Mouse (Mus musculus) lung, postnatal 36 days (tissue): ENCODE results near the gene 1700042G07Rik.

Source experiments
- DNase-seq: peaks from one replicate; pipeline ENCODE4 v3.0.0; 2022; ENCODE audit warnings: mixed read lengths

1700042G07Rik gene

DNA sequence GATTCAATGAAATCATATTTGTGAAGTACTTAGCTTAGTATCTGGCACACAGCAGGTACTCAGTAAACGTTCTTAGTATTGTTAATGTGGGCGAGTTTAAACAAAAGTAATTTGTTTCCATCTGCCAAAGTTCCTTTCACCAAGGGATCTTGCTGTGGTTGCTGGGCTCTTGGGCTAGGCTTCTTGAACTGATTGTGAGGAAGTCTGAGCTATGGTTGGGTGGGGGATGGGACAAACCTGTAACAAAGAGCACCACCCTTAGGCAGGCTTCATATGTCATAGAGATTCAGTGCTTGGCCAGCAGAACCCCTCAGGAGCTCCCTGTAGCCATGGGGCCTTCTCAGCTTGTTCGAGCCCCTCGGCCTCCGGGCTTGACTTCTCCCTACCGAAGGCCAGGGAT is at the start of gene 1700042G07Rik, which contains the start of gene Gm49337:
TSS of gene 1700042G07Rik (plus strand) at position 301 of the 400 bp plus-strand sequence.
TSS of gene Gm49337 (plus strand) at position 313 of the 400 bp plus-strand sequence.
- no peak for DNase-seq

DNA sequence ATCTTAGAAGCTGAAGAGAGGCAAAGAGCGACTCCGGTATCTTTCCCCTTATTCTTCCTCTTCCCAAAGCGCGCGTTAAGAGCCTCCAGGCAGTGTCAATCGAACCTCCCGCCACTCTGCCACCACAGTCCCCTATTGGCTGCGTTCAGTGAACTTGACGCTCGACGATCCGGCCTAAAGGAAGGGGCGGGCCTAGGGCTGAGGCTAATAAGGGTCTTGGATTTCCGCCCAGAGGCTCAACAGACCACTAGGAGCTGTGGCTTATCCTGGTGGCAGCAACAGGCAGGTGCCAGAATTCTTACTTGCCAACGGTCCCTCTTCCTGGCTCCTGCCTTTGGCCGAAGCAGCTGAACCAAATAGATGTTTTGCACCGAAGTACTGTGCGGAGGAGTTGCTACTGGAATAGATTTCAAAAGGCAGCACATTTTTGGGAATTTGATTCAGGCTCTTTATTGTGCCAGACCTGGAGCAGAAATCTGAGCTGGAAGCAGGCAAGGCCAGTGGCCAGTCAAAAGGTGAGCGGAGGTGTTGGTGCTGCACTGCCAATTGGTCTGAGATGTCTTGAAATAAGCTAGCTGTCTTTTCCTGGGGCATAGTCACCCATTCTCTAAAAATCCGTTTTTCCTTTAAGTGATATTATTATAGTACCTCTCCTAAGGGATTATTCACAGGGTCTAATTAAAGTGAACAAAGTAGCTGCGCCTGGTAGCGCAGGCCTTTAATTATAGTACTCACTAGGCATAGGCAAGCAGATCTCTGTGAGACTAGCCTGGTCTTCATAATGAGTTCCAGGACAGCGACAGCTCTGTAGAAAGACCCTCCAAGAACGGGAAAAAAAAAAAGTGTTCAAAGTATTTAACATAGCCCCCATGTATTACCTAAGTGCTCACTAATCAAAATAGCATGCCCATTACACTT is 49.3 kb upstream of the 1700042G07Rik start, which contains the start of the genes Rad54l and Pomgnt1:
TSS of gene Rad54l (minus strand) at position 89 of the 918 bp plus-strand sequence.
TSS of gene Pomgnt1 (plus strand) at position 239 of the 918 bp plus-strand sequence.
- DNase-seq: peak; percentile 93

DNA sequence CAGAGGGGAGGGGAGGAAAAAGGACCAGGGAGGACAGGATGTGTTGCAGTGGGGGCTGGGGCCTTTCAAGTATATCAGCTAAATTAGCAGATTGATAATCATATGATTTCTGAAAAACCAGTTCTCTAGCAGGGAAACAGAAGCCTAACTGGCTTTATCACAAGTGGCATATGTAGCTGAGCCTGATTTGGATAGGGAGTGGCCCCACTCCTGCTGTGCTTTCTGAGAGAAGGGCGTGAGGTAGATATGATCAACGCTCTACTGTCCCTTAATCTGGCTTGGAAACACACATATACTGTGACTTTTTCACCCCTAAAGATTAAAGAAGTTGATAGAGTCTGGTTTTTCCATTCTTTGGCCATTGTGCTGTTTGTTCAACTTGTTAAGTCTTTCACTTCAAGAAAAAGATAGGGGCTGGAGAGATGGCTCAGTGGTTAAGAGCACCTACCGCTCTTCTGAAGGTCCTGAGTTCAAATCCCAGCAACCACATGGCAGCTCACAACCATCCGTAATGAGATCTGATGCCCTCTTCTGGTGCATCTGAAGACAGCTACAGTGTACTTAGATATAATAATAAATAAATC is 47.3 kb upstream of the 1700042G07Rik start:
- DNase-seq: no peak

DNA sequence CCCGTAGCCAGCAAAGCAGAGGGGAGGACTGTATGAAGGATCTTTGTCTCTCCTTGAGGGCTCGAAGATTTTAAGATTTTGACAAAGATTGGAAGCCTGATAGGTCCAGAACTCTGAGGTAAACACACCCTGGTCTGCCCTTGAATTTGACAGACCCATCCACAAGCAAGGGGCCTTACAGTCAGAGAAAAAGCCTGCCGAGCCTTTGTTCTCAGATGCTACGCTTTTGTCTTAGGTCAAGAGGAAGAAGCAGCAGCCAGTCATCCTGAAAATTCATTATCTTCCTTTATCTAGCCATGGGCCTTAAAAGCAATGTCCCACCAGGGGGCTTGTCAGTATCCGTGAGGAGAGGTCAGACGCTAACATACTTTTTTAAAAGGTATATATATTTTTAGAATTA is 45.2 kb upstream of the 1700042G07Rik start:
- no peak for DNase-seq

DNA sequence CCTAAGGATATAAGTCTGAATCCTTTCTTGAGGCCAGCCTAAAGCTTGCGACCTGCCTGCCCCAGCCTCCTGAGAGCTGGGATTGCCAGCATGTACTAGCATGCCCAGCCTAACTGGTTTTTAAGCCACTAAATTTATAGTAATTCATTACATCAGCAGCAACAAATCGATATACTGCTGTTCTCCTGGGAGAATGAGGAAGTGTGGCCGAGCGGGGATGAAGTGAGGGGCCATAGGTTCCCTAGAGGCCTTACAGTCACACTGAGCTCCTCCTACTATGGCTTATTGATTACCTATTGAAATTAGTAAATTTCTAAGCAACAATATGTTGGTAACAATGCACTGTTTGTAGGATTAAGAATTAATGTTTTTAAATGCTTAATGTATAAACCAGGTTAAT is 40.0 kb upstream of the 1700042G07Rik start:
- no peak for DNase-seq

DNA sequence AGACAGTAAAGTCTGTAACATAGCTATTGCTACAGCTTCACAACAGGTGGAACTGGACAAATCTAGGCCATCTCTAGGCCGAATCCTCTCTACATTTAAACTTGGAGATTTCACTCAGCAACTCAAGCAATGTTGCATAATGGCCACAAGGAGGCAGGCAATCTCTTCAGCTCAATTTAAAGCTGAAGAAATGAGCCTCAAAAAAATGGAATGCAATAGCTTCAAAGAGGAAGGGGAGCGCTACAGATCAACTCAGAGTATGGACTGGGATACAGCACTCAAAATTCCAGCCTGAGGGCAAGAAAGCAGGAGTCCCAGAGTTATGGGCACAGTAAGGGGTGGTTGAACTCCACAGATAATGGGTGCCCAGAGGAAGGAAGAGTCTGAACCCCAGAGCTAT is 38.2 kb upstream of the 1700042G07Rik start:
- peak; percentile 34 for DNase-seq

DNA sequence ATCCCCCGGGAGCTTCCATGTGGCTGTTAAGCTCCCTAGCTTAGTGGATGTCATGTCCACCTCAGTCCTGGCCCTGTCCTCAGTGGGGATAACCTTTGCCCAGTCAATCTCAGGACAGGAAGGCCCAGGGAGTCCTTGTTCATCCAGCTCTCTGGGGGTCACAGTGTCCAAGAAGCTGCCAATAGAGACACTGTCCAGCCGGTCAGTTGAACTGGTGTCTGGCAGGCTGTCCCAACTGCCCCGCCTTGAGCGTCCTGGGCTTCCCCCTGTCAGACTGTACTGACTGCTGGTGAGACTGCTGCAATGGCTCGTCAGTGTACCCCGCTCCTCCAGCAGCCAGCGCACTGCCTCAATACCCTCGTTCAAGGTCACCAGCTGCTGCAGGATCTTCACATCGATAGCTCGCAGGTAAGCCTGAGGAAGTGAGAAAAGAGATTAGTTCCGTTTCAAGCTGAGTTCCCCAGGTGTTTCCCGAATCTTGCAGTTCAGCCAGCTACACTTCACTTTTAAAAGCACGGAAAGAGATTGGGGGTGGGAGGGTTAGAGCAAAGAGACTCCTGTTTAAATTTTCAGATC is 35.7 kb upstream of the 1700042G07Rik start:
- DNase-seq: no peak

DNA sequence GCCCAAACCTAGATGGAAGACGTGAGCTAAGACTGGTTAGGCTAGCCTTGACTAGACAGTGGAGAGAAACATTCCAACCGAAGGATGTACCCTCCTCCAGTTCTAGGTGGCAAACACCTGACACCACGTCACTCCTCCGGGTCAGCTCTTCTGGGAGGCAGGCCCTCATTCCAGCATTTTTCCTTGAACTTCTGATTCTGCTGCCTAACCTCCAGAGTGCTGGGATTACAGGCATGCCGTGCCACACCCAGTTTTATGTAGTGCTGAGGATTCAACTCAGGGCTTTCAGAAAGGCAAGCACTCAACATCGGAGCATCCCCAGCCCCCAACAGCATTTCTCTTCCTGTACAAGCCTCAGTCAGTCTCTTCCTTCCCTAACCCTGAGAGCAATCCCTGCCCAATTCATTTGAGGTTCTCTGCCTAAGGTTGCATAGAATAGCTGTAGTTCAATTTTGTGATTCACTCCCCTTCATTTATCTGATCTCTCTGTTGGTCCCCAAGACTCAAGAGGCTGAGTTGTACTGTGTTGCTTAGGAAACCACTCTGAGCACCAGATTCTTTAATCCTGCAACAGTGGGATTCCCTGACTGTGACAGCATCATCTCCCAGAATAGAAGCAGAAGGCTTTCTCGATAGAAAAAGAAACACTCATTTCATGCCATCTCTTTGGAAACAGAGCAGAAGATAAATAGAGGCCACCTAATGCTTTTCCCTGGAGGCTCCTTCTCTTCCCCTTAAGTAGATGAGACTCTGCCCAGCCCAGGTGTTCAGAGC is 32.2 kb upstream of the 1700042G07Rik start:
- DNase-seq: no peak

DNA sequence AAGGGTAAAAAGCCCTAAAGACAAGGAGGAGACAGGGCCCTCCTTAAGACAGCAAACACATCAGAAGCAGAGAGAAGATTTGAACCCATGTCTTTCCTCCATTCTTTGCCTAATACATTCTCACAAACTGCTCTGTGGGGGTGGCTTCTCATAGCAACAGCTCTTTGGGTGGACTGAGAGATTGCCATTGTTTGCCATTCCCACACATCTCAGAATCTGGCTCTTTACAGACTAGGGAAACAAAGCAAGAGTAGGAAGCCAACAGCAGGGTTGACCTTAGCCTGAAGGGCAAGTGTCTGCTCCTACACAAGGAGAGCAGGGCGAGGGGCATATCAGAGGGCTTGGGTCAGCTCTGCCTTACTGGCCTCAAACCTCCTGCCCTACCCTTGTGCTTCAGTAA is 31.4 kb upstream of the 1700042G07Rik start:
- no peak for DNase-seq

DNA sequence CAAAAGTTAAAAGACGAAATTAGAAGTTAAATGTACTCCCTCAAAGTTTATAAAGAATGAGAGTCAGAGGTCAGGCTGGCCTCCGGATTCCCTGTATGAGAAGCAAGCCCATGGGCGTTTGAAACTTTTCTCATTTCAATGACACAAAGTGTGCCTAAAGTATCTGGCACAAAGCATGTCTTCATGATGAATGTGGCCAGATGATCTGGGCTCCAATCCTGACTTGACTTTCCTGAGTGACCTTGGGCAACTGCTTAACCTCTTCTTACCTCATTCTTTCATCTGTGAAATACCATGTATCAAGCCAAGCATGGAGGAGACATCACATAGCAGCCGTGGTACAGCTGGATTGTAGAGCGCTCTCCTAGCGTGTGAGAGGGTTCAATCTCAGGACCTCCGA is 30.9 kb upstream of the 1700042G07Rik start:
- no peak for DNase-seq

DNA sequence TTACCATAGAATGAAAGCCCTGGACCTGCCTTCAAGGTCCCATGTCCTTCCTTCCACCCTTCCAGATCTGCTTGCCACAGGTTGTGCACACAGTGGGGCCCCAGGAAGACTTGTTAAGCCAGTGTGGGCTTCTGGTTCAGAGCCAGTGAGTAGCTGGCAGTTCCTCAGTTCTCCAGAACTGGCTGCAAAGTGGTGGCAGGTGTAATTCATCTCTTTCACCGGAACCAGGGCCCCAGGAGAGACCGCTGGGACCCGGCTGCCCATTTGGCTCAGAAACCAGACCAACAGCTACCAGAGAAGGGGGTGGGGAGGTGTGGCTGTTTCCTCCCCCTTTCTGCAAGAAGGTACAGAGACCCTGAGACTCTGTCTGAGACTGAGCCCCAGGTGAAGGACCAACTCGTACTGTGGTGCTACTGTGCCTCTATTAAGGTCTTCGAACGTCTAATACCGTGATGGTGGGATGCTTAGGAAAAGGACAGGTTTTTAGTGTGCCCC is 29.8 kb upstream of the 1700042G07Rik start:
- peak; percentile 41 for DNase-seq

DNA sequence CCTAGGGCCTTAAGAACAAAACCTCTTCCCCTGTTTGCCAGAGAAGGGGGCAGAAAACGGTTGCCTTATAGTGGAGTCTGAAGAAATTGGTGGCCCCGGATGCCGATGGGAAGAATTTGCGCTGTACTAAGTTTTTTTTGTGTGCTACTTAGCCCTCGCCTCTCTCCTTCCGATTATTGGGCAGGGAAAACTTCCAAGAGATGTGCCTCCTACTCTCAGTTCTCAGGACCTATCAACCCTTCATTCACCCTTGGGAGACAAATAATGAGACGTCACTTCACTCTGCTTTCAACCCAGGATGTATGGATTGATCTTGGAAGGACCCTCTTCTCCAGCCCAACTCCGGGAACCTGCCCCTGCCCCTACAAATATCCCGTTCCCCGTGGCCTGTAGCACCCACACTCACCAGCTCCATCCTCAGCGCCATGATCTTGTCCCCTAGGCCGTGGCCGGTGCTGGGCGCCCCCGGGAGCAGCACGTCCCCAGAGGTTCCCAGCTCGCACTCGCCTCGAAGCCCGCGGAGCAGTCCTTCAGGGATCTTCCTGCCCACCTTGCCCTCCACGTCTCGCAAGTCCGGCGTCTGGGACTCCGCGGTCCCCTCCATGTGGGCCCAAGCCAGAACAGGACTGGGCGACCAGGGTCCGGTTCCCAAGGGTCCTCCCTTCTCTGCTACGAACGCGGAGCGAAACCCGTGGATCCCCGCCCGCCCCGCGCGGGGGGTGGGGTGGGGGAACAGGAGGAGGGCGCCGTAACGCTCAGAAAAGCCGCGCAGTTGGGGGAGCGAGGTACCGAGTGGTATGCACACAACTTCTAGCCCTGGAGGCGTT is 29.1 kb upstream of the 1700042G07Rik start:
- DNase-seq: peak; percentile 75

DNA sequence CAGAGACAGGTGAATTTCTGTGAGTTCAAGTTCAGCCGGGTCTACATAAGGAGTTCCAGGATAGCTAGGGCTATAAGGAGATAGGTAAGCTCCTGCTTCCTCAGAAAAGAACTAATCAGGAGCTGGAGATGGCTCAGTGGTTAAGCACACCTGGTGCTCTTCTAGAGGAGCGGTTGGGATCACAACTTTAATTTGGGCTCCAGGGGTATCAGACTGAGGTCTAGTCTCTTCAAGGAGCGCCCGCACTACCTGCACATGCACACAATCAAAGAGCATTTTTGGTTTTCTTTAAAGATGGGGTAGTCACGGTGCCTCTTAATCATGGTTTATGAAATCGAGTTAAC is 23.4 kb upstream of the 1700042G07Rik start:
- no peak for DNase-seq

DNA sequence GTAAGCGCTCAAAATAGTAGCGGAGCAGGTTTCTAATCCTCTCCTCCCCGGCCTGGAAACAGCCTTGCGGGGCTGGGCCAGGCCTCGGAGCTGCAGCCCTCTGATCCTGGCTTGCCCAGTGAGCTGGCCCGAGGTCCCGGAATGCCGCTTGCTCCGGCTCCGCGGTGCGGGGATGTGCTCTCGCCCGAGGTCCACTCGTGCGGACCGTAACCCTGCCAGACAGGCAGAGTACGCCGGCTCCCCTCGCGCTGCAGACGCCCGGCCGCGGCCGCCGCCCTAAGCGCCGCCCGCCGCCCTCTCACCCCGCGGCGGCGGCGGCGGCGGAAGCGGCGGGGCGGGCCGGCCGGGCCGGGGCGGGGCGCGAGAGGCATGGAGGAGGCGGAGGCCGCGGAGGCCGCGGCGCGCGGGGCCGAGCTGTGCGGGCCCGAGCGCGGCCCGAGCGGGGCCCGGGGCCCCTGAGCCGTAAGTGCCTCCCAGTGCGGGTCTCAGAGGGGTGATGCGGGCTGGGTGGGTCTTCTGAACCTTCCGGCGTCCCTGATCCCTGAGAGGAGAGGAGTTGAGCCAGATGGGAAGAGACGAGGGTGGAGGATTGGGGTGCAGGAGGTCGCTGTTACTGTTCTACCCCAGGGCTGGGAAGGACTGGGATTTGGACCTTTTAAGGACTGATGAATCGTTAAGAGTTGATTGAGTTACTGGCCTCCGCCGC is 22.9 kb upstream of the 1700042G07Rik start:
- peak; percentile 69 for DNase-seq

DNA sequence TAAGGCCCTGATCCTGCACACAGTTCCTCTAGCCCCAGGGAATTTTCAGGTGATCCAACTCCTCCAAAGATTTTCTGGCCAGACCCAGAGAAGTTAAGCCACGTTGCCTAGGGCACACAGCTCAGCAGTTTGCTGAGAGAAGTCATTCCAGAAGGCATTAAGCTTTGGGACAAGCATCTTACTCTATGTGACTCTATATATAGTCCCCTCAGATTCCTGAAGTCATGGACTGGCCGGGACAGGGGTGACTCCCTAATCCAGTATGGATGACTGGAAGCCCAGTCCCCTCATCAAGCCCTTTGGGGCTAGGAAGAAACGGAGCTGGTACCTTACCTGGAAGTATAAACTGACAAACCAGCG is 22.3 kb upstream of the 1700042G07Rik start:
- DNase-seq: no peak

DNA sequence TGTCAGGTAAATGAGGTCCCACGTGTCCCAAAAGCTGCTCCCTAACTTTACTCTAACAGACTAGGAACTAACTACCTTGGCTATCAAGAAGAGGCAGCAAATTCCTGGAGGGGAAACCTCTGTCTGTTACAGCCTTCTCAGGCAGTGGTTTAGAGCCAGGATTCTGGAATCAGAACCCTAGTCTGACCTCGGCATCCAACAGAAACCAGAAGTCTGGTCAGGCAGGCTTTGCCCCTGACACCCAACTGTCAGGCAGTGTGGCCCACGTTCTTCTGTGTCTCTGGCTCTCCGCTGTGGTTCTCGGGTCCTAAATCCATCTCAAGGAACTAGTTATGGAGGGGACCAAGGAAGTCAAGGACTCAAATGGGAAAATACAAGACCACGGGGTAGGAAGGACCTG is 21.9 kb upstream of the 1700042G07Rik start, which contains the start of gene Lurap1:
TSS of gene Lurap1 (minus strand) at position 101 of the 400 bp plus-strand sequence.
- no peak for DNase-seq

DNA sequence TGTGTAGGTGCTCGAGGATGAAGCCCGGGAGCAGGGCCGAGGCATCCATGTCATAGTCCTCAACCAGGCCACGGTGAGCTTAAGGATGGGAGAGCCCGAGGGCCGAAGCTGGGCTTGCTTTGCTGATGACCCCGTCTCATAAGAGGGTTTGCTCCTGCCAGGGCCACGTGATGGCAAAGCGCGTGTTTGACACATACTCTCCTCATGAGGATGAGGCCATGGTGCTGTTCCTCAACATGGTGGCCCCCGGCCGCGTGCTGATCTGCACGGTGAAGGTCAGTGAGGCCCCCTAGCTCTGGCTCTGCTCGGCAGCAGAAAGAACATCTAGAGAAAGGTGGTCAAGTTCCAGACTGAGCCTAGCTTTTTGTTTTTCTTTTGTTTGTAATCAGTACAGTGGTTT is 20.5 kb upstream of the 1700042G07Rik start:
- DNase-seq: no peak

DNA sequence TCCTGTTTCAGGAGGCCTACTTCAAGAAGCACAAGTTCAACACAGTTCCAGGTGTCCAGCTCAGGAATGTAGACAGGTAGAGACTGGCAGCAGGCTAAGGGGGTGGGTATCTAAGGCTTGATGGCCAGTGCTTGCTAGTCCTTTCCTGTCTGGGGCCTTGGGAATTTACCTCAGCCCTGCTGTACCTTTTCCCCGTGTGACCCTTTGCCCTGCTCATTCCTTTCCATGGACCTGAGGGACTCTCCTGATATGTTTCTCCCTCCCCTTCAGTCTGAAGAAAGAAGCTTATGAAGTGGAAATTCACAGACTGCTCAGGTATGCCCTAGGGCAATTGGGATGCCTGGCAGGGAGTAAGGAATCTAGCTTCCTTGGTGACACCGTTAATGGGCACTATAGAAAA is 15.3 kb upstream of the 1700042G07Rik start:
- no peak for DNase-seq

DNA sequence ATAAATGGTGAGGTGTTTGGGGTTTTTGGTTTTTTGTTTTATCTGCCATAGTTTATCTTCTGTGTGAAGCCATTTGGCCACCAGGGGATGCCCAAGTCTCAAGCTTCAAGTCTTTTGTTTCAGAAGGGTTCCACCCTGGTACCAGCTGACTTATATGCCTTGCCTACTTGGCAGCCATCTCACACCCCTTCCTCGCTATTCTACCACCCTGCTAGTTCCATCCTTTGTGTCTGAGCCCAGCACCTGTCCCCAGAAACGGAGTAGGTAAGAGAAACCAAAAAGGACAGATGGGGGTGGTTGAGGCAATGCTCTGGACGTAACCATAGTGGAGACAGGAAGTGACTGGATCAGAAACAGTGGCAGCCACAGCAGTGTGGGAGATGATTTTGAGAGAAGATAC is 13.3 kb upstream of the 1700042G07Rik start:
- DNase-seq: peak; percentile 76

DNA sequence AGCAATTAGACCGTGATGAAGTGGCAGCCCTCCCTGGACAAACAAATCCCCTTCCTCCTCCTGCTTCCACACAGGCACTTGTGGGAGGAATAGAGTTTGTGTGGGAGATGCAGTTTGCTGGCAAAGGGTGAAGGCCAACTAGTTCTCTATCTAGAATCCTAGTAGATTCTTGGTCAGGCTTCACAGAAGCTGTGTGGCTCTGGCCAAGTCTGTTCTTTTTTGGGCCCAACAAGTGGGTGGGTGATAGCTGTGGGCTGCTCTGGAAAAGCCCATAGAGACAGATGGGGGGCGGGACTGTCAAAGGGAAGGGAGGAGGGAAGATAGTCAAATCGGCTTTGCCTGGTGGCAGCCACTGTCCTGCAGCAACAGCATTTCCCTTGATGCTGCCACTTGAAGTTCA is 12.4 kb upstream of the 1700042G07Rik start:
- no peak for DNase-seq

DNA sequence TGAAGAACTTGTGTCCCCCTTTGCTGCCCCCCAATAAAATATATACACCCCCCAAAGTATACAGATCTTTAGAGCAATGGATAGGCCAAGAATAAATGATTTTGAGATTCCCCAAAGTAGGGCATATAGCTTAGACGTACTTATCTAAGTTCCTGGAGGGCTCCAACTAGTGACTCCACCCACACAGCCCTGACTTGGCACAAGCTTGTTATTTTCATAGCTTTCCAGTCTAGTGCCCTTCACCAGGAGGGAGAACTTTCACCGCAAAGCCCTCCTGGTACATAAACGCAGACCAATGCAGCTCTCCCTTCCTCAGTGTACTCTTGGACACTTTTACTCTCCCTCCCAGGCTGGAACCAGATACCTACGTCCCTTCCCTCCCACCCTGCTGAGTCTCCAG is 11.0 kb upstream of the 1700042G07Rik start:
- peak; percentile 64 for DNase-seq
